ENCODE assay signal across 8 mouse cellular contexts in genomic region chr12:100276607-100277533, GRCm38 (mm10).
DNase-seq lines count a peak whose midpoint lies in the region; ATAC-seq and TF ChIP-seq lines count a peak whose summit lies in the region.

No protein-coding gene starts in this region.

- H3K27ac ChIP-seq in small intestine, adult 2 months (ENCODE audit: insufficient read depth, low read depth, low read length): peak overlapping the region; percentile 72

- peak; percentile 63 for DNase-seq in retina, postnatal 1 day
- no peak for DNase-seq in retina, embryonic 14.5 days (ENCODE audit: low spot score)
- DNase-seq in c-Kit-positive CD71-negative TER-119-negative erythroid progenitor cells, embryonic 14.5 days (ENCODE audit: low read depth): peak; percentile 72
- peak; percentile 83 for DNase-seq in heart, adult 8-10 months (ENCODE audit: low spot score)
- DNase-seq in kidney, postnatal 25 days: peak; percentile 87 to 90
- DNase-seq in cerebellum, adult 8-10 months: no peak

- no peak for TF ChIP-seq CTCF in small intestine, adult 2 months (IDR thresholded peaks at IDR 0.05; ENCODE audit: extremely low read depth, insufficient read length, insufficient replicate concordance, low read depth, low read length)

- peak; percentile 79 for ATAC-seq in megakaryocyte, adult 5-6 weeks (ENCODE audit: poor library complexity, severe bottlenecking)

- H3K4me3 ChIP-seq in small intestine, adult 2 months (ENCODE audit: low read depth, low read length): no peak overlapping the region

- WGBS in small intestine, adult 2 months: 11% methylated on average over 20 of the region's 20 CpGs

- no peak for TF ChIP-seq POLR2A in small intestine, adult 2 months (IDR thresholded peaks at IDR 0.05; ENCODE audit: low read depth, low read length)

- no peaks in the 10 kb centered on the region for H3K36me3 ChIP-seq in small intestine, adult 2 months (ENCODE audit: control insufficient read depth, insufficient read depth, low read length)

- H3K27me3 ChIP-seq in small intestine, adult 2 months (ENCODE audit: control insufficient read depth, insufficient read depth, low read length): no peaks in the 10 kb centered on the region

- H3K4me1 ChIP-seq in small intestine, adult 2 months (ENCODE audit: control insufficient read depth, insufficient read depth, insufficient read length, low read length): peaks cover 44% of the 10 kb centered on the region

Comparison
In these comparisons a context has a peak if more than half of its experiments do, and no peak if none do; other contexts are left out.
1. DNase-seq: peak in retina, postnatal 1 day (single experiment), c-Kit-positive CD71-negative TER-119-negative erythroid progenitor cells, embryonic 14.5 days (single experiment), heart, adult 8-10 months (single experiment) and kidney, postnatal 25 days (2 of 2); none in retina, embryonic 14.5 days (single experiment) and cerebellum, adult 8-10 months (single experiment).